Mouse (Mus musculus): ENCODE results near the gene Mindy3. TPM values are rescaled to one million over a fixed set of nuclear protein-coding genes. Genes with fewer than 3 reads are reported as not detected.
A peak's percentile ranks its signal among the peaks of the same experiment; 100 is the strongest.

Gene Mindy3
- polyA plus RNA-seq, 1 experiment from 2014 or later: 40.8 TPM

DNA sequence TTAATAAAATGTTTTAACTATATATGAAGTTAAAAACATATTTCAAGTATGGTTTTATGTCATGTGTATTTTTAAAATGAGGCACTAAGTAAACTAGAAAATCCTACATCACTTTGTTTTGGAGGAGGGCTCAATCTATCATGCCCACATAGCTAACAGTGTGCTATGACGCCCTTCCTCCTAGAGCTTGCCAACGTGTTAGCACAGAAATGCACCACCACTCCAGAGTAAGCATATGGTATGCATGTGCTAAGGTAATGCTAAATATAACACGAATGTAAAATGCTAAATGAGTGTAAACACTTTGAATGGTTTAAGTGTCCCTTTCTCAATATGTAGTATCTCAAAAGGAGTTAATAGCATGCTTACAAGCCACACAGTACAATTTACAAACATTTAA is 16.8 kb downstream of the Mindy3 start:
- Histone ChIP-seq H3K36me3 (no peaks in the 10 kb centered on the region), H3K27ac (no peak overlapping the region), H3K9me3 (no peaks in the 10 kb centered on the region), H3K27me3 (ENCODE audit: insufficient read depth, poor library complexity, severe bottlenecking) (no peaks in the 10 kb centered on the region), H3K4me1 (replicated peaks) (peaks cover 5% of the 10 kb centered on the region; the same call in 1 of the 2 replicates), H3K4me3 (no peak overlapping the region)
- DNase-seq (ENCODE audit: low spot score): no peak
- 82% methylated on average over 3 of the region's 3 CpGs for WGBS

DNA sequence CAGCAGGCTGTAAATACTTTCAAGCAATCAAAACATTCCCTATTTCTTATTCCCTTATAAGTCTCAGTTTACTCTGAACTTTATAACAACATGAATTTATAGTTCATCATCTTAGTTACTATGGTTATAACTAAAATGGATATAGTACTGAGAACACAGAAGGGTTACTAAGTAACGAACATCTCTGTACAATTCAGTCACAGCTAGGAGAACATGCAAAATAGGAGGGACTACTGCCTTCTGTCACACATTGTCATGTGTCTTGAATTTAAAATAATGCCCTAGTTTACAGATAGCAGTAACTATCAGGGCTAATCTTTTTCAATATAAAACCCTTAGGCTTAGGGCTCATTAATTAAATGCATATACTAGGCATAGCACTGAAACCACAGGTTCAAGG is 18.1 kb downstream of the Mindy3 start:
- H3K4me3 ChIP-seq: no peak overlapping the region
- H3K27ac ChIP-seq: no peak overlapping the region
- H3K9me3 ChIP-seq: no peaks in the 10 kb centered on the region
- WGBS: 78% methylated on average over 1 of the region's 1 CpGs
- no peak for DNase-seq (ENCODE audit: low spot score)
- peaks cover 5% of the 10 kb centered on the region; the same call in 1 of the 2 replicates for H3K4me1 ChIP-seq (replicated peaks)
- H3K36me3 ChIP-seq: no peaks in the 10 kb centered on the region
- H3K27me3 ChIP-seq (ENCODE audit: insufficient read depth, poor library complexity, severe bottlenecking): no peaks in the 10 kb centered on the region

GRCm38 (mm10) chr2:12389028-12389427 is 30.2 kb downstream of the Mindy3 start:
- Histone ChIP-seq H3K4me3 (no peak overlapping the region), H3K36me3 (peaks cover 20% of the 10 kb centered on the region), H3K27ac (no peak overlapping the region), H3K27me3 (ENCODE audit: insufficient read depth, poor library complexity, severe bottlenecking) (no peaks in the 10 kb centered on the region), H3K4me1 (replicated peaks) (no peaks in the 10 kb centered on the region), H3K9me3 (no peaks in the 10 kb centered on the region)
- 55% methylated on average over 1 of the region's 1 CpGs for WGBS
- no peak for DNase-seq (ENCODE audit: low spot score)

DNA sequence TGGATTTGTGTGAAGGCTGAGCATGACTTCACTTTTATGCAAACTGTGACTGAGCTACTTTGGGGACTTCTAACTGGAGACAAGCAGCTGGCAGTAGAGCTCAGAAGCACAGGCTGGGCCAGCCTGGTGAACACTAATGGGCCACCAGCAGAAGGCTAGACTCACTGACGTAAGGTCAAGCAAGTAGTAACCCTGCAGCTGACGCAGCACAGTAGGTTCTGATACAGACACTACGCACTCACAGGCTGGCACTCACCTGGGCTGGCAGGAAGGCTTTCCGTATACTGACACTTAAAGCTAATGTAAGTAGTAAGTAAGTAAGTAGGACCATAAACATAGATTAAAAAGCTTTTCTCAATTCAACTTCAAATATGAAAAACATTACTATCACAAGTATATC is 30.7 kb downstream of the Mindy3 start:
- H3K27me3 ChIP-seq (ENCODE audit: insufficient read depth, poor library complexity, severe bottlenecking): no peaks in the 10 kb centered on the region
- 93% methylated on average over 4 of the region's 4 CpGs for WGBS
- no peaks in the 10 kb centered on the region for H3K4me1 ChIP-seq (replicated peaks)
- H3K36me3 ChIP-seq: peaks cover 20% of the 10 kb centered on the region
- no peak for DNase-seq (ENCODE audit: low spot score)
- H3K4me3 ChIP-seq: no peak overlapping the region
- no peak overlapping the region for H3K27ac ChIP-seq
- no peaks in the 10 kb centered on the region for H3K9me3 ChIP-seq

DNA sequence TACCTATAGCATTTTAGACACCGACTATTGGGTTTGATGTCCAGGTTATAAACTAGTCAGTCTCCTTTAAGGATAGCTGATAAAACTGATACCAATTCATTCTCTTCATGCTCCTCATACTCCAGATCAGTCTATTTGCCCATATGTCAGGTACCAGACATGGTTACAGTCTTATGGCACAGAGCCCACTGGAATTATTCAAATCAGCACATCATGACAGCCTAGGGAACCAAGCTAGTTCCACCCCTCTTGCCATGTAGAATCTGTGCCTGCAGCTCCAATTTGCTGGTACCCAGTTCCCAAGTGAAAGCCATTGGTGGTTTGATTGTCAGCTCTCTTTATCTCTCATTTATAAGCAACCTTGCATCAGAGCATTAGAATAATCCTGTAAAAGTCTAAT is 34.9 kb downstream of the Mindy3 start:
- whole genome bisulfite sequencing: 96% methylated on average over 1 of the region's 1 CpGs
- Histone ChIP-seq H3K4me3 (no peak overlapping the region), H3K9me3 (no peaks in the 10 kb centered on the region), H3K27me3 (ENCODE audit: insufficient read depth, poor library complexity, severe bottlenecking) (no peaks in the 10 kb centered on the region), H3K27ac (no peak overlapping the region), H3K36me3 (peaks cover 20% of the 10 kb centered on the region), H3K4me1 (replicated peaks) (no peaks in the 10 kb centered on the region)
- no peak for DNase-seq (ENCODE audit: low spot score)

- no peak overlapping the region for H3K27ac ChIP-seq
- H3K27me3 ChIP-seq (ENCODE audit: insufficient read depth, poor library complexity, severe bottlenecking): no peaks in the 10 kb centered on the region
- WGBS: 80% methylated on average over 4 of the region's 4 CpGs
- H3K4me1 ChIP-seq (replicated peaks): no peaks in the 10 kb centered on the region
- H3K4me3 ChIP-seq: no peak overlapping the region
- peaks cover 20% of the 10 kb centered on the region for H3K36me3 ChIP-seq
- no peaks in the 10 kb centered on the region for H3K9me3 ChIP-seq
- no peak for DNase-seq (ENCODE audit: low spot score)
These were observed 36.6 kb downstream of the Mindy3 start for GRCm38 (mm10) chr2:12382650-12383049.

DNA sequence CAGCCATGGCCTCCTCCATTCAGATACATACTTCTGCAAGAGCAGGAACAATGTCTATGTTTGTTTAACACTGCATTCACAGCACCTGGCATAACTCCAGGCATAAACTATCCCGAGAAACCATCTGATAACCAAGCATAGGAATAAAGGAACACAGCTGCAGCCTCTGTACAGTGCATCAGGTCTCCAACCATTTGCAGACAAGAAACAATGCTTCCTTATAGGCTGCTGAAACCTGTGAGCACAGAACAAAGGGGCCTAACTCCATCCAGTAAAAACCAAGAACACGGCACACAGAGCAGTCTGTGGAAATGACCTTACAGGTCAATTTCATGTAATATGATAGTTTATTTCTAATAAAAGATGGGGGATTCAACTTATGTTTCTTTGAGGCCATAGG is 39.0 kb downstream of the Mindy3 start:
- no peaks in the 10 kb centered on the region for H3K27me3 ChIP-seq (ENCODE audit: insufficient read depth, poor library complexity, severe bottlenecking)
- peak overlapping the region; percentile 53; the same call in 1 of the 2 replicates for H3K27ac ChIP-seq
- peaks cover 10% of the 10 kb centered on the region for H3K36me3 ChIP-seq
- H3K9me3 ChIP-seq: no peaks in the 10 kb centered on the region
- H3K4me3 ChIP-seq: no peak overlapping the region
- 73% methylated on average over 2 of the region's 2 CpGs for WGBS
- H3K4me1 ChIP-seq (replicated peaks): no peaks in the 10 kb centered on the region
- DNase-seq (ENCODE audit: low spot score): no peak

DNA sequence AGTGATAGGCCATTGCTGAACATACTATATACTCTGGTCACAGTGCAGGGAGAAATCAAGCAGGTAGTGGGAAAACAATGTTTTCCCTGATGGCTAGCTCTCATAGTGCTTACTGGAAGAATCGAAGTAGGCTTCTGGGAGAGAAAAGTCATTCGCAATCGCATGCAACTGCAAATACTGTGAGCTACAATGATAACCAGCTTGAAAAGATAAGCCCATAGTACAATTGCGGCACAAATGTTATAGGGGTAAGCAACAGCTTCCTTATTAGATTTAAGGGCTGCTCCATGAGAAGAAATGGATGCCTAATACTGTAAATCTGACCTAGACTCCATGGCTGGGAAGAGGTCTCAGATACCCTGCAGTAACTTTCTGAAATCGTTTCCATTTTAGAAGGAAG is 40.7 kb downstream of the Mindy3 start:
- DNase-seq (ENCODE audit: low spot score): no peak
- Histone ChIP-seq H3K27me3 (ENCODE audit: insufficient read depth, poor library complexity, severe bottlenecking) (no peaks in the 10 kb centered on the region), H3K4me3 (no peak overlapping the region), H3K27ac (no peak overlapping the region), H3K9me3 (no peaks in the 10 kb centered on the region), H3K4me1 (replicated peaks) (no peaks in the 10 kb centered on the region), H3K36me3 (no peaks in the 10 kb centered on the region)
- WGBS: 94% methylated on average over 5 of the region's 5 CpGs

DNA sequence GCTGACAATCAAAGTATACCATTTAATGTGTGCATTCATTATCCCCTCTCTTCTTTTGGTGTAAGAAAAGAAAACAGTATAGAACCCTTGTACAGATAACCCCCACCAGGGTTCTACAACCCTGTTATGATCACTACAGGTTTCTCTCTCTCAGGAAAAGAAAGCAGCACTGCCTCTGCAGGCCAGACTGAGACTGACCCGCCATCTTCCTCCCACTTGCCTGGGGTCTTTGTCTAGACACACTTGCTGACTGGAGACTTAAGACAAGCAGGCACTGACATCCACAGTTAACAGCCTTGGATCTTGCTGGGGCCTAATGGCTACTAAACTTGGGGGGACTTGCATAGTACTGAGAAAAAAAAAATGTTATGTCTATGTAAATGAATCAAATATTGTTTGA is 42.2 kb downstream of the Mindy3 start:
- Histone ChIP-seq H3K27me3 (ENCODE audit: insufficient read depth, poor library complexity, severe bottlenecking) (no peaks in the 10 kb centered on the region), H3K36me3 (no peaks in the 10 kb centered on the region), H3K4me1 (replicated peaks) (no peaks in the 10 kb centered on the region), H3K4me3 (no peak overlapping the region), H3K9me3 (no peaks in the 10 kb centered on the region), H3K27ac (no peak overlapping the region)
- 55% methylated on average over 1 of the region's 1 CpGs for WGBS
- DNase-seq (ENCODE audit: low spot score): no peak

GRCm38 (mm10) chr2:12372883-12373282 is 46.4 kb downstream of the Mindy3 start:
- WGBS: 92% methylated on average over 2 of the region's 2 CpGs
- Histone ChIP-seq H3K27me3 (ENCODE audit: insufficient read depth, poor library complexity, severe bottlenecking) (no peaks in the 10 kb centered on the region), H3K27ac (no peak overlapping the region), H3K9me3 (no peaks in the 10 kb centered on the region), H3K4me1 (replicated peaks) (no peaks in the 10 kb centered on the region), H3K4me3 (no peak overlapping the region), H3K36me3 (peaks cover 6% of the 10 kb centered on the region)
- no peak for DNase-seq (ENCODE audit: low spot score)

DNA sequence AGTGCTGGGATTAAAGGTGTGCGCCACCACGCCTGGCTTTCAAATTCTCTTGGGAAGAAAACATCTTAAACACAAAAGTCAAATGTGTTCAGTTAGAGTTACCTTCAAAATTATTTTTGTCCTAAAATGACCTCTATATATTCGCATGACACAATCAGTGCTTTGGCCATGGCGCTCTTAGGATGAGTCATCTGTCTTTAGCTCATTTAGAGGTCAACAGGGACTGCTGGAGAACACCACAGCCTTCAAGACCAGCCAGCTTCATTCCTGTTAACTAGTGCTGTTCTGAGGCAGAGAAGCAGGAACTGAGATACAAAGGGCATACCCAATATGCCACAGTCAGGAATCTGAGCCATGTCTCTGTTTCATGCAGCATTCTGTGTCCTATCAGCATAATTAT is 47.9 kb downstream of the Mindy3 start:
- WGBS: 96% methylated on average over 4 of the region's 4 CpGs
- Histone ChIP-seq H3K27ac (no peak overlapping the region), H3K4me3 (no peak overlapping the region), H3K27me3 (ENCODE audit: insufficient read depth, poor library complexity, severe bottlenecking) (no peaks in the 10 kb centered on the region), H3K4me1 (replicated peaks) (no peaks in the 10 kb centered on the region), H3K9me3 (no peaks in the 10 kb centered on the region), H3K36me3 (peaks cover 6% of the 10 kb centered on the region)
- DNase-seq (ENCODE audit: low spot score): no peak

- no peak for DNase-seq (ENCODE audit: low spot score)
- no peak overlapping the region for H3K27ac ChIP-seq
- 91% methylated on average over 2 of the region's 2 CpGs for WGBS
- no peaks in the 10 kb centered on the region for H3K27me3 ChIP-seq (ENCODE audit: insufficient read depth, poor library complexity, severe bottlenecking)
- no peaks in the 10 kb centered on the region for H3K4me1 ChIP-seq (replicated peaks)
- H3K9me3 ChIP-seq: no peaks in the 10 kb centered on the region
- H3K36me3 ChIP-seq: peaks cover 10% of the 10 kb centered on the region
- no peak overlapping the region for H3K4me3 ChIP-seq
These were observed 50.8 kb downstream of the Mindy3 start for GRCm38 (mm10) chr2:12368451-12368850.

DNA sequence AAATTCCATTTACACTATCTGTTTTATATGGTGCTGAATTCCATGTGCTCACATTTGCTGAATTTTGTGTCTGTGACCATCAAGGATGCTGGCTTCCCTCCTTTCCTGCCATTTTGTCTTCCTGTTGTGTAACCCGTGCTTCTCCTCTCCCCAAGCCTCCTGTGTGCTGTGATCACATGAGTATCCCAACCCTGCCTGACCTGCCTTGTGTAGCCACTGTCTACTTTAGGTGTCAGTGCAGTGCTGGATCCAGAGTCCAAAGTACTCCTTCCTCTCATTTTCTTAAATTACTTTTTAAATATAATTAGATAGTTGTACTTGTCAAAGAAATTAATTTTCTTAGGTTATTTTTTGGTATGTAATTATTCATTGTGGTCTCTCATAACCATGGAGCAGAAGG is 51.3 kb downstream of the Mindy3 start:
- WGBS: 76% methylated on average over 1 of the region's 1 CpGs
- H3K9me3 ChIP-seq: no peaks in the 10 kb centered on the region
- H3K4me3 ChIP-seq: no peak overlapping the region
- no peaks in the 10 kb centered on the region for H3K4me1 ChIP-seq (replicated peaks)
- no peaks in the 10 kb centered on the region for H3K27me3 ChIP-seq (ENCODE audit: insufficient read depth, poor library complexity, severe bottlenecking)
- no peak overlapping the region for H3K27ac ChIP-seq
- DNase-seq (ENCODE audit: low spot score): no peak
- H3K36me3 ChIP-seq: peaks cover 15% of the 10 kb centered on the region

DNA sequence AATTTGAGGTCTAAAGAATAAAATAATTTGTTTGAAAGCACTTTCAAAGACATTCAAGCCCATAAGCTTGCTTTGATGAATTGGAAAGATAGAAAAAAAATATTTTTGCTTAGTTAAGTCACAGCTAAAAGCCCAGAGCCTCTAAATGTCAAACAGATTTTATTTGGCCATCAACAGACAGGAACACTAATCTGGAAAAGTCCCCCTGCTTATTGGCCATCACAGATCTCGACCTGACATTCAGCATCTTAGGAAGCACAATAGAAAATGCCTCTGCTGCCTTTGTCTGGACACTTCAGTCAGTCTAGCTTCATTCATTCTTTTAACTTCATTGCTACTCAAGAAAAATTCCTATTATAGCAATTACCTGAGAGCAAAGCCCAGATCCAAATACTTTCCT is 58.0 kb downstream of the Mindy3 start:
- no peak overlapping the region for H3K4me3 ChIP-seq
- H3K36me3 ChIP-seq: peaks cover 43% of the 10 kb centered on the region
- H3K27me3 ChIP-seq (ENCODE audit: insufficient read depth, poor library complexity, severe bottlenecking): no peaks in the 10 kb centered on the region
- 90% methylated on average over 1 of the region's 1 CpGs for WGBS
- no peak overlapping the region for H3K27ac ChIP-seq
- H3K9me3 ChIP-seq: no peaks in the 10 kb centered on the region
- H3K4me1 ChIP-seq (replicated peaks): no peaks in the 10 kb centered on the region
- no peak for DNase-seq (ENCODE audit: low spot score)

Measured in hindbrain, embryonic 10.5 days (tissue).